In genomic region chr11:3201326-3202230, GRCm38 (mm10) we compare ENCODE assay signal across 8 mouse cellular contexts. TPM values are rescaled to one million over a fixed set of nuclear protein-coding genes. Genes with fewer than 3 reads are reported as not detected.
A peak's percentile ranks its signal among the peaks of the same experiment; 100 is the strongest.
DNase-seq lines count a peak whose midpoint lies in the region; ATAC-seq lines count a peak whose summit lies in the region.

No protein-coding gene starts in this region.

- WGBS in kidney, embryonic 15.5 days: 7% methylated on average over 16 of the region's 16 CpGs
- 5% methylated on average over 16 of the region's 16 CpGs for WGBS in intestine, embryonic 16.5 days

- no peak for ATAC-seq in kidney, embryonic 15.5 days (replicated peaks; ENCODE audit: low FRiP score)
- peak; percentile 1 for ATAC-seq in activated CD4-positive, CD25-positive, alpha-beta regulatory T cell, adult 4 months
- ATAC-seq in erythroid progenitor cell, adult 5-6 weeks (replicated peaks; ENCODE audit: low FRiP score, poor library complexity, severe bottlenecking): peak; percentile 7; the same call in 1 of the 2 replicates
- ATAC-seq in intestine, embryonic 16.5 days: no peak

- peak overlapping the region; percentile 0; the same call in 1 of the 2 replicates for H3K9ac ChIP-seq in kidney, embryonic 15.5 days
- H3K9ac ChIP-seq in intestine, embryonic 16.5 days (ENCODE audit: low read depth, low read length): peak overlapping the region; percentile 42

- H3K4me3 ChIP-seq in kidney, embryonic 15.5 days (replicated peaks): peak overlapping the region; percentile 44
- peak overlapping the region; percentile 46 for H3K4me3 ChIP-seq in intestine, embryonic 16.5 days (ENCODE audit: low read length)

- H3K36me3 ChIP-seq in kidney, embryonic 15.5 days: peaks cover 20% of the 10 kb centered on the region
- H3K36me3 ChIP-seq in intestine, embryonic 16.5 days (ENCODE audit: control insufficient read depth, insufficient read depth, low read length): no peaks in the 10 kb centered on the region

- DNase-seq in kidney, adult 11 months: no peak
- peak; percentile 18 to 29 for DNase-seq in lung, postnatal 4 days
- no peak for DNase-seq in retina, postnatal 1 day
- DNase-seq in frontal cortex, adult 2 months (ENCODE audit: extremely low spot score in 1 of 2, low spot score in 1 of 2): no peak

- peak overlapping the region; percentile 24 for H3K4me2 ChIP-seq in kidney, embryonic 15.5 days
- peak overlapping the region; percentile 6 for H3K4me2 ChIP-seq in intestine, embryonic 16.5 days (ENCODE audit: low read depth, low read length)

- H3K27me3 ChIP-seq in kidney, embryonic 15.5 days: no peaks in the 10 kb centered on the region
- no peaks in the 10 kb centered on the region for H3K27me3 ChIP-seq in intestine, embryonic 16.5 days (replicated peaks; ENCODE audit: control insufficient read depth, insufficient read depth, low read length)

- 0 out of 2 replicates have a peak overlapping the region, but pooled peaks have one; percentile 25 for H3K27ac ChIP-seq in kidney, embryonic 15.5 days
- H3K27ac ChIP-seq in intestine, embryonic 16.5 days (ENCODE audit: low read length): no peak overlapping the region

- no peaks in the 10 kb centered on the region for H3K9me3 ChIP-seq in kidney, embryonic 15.5 days (replicated peaks)
- H3K9me3 ChIP-seq in intestine, embryonic 16.5 days (ENCODE audit: control insufficient read depth, low read length): no peaks in the 10 kb centered on the region

- H3K4me1 ChIP-seq in kidney, embryonic 15.5 days: peaks cover 7% of the 10 kb centered on the region
- no peaks in the 10 kb centered on the region for H3K4me1 ChIP-seq in intestine, embryonic 16.5 days (ENCODE audit: control insufficient read depth, insufficient read depth, low read length)

RNA-seq across cellular contexts. Expression of gene Eif4enif1, which starts 0.6 kb away (rescaled TPM):
- 51.3 and 55.3 TPM in 2 replicates for polyA plus RNA-seq in kidney, embryonic 15.5 days (2015; fragmentation: Nextera tagmentation; extraction: Ambion mirVana)
- 10 to 100 TPM; 53.6 to 62.8 TPM for polyA plus RNA-seq in activated CD4-positive, CD25-positive, alpha-beta regulatory T cell, adult 4 months (2017; shearing (Covaris generic))
- total RNA-seq in erythroid progenitor cell, adult 5-6 weeks (2015; ENCODE audit: low replicate concordance): 111 and 147 TPM in 2 replicates
- total RNA-seq in erythroid progenitor cell, adult 5-6 weeks (2017; ENCODE audit: low replicate concordance): 127 and 128 TPM in 2 replicates
- 31.0 and 32.4 TPM in 2 replicates for polyA plus RNA-seq in intestine, embryonic 16.5 days (2015; fragmentation: Nextera tagmentation; extraction: Ambion mirVana)
- 55.0 and 55.6 TPM in 2 replicates for polyA plus RNA-seq in frontal cortex, adult 2 months (2012; rRNA removed)

RNA-seq across cellular contexts. Expression of gene Sfi1, which starts 8.3 kb away (rescaled TPM):
- polyA plus RNA-seq in kidney, embryonic 15.5 days (2015; fragmentation: Nextera tagmentation; extraction: Ambion mirVana): 12.9 and 15.3 TPM in 2 replicates
- polyA plus RNA-seq in activated CD4-positive, CD25-positive, alpha-beta regulatory T cell, adult 4 months (2017; shearing (Covaris generic)): 10 to 100 TPM; 33.1 to 45.9 TPM
- total RNA-seq in erythroid progenitor cell, adult 5-6 weeks (2015; ENCODE audit: low replicate concordance): 0.42 and 0.72 TPM in 2 replicates
- total RNA-seq in erythroid progenitor cell, adult 5-6 weeks (2017; ENCODE audit: low replicate concordance): 1.1 and 18.9 TPM in 2 replicates
- 11.8 and 12.6 TPM in 2 replicates for polyA plus RNA-seq in intestine, embryonic 16.5 days (2015; fragmentation: Nextera tagmentation; extraction: Ambion mirVana)
- polyA plus RNA-seq in frontal cortex, adult 2 months (2012; rRNA removed): 32.7 and 36.6 TPM in 2 replicates

Comparison
In these comparisons a context has a peak if more than half of its experiments do, and no peak if none do; other contexts are left out.
1. ATAC-seq: peak in activated CD4-positive, CD25-positive, alpha-beta regulatory T cell, adult 4 months (single experiment) and erythroid progenitor cell, adult 5-6 weeks (single experiment); none in kidney, embryonic 15.5 days (single experiment) and intestine, embryonic 16.5 days (single experiment).
2. DNase-seq: peak in lung, postnatal 4 days (2 of 2); none in kidney, adult 11 months (single experiment), retina, postnatal 1 day (single experiment) and frontal cortex, adult 2 months (0 of 2).